Mouse (Mus musculus): ENCODE data around the gene Rad54l2.

Rad54l2 gene

GRCm38 (mm10) chr9:106754311-106754710, 34.7 kb downstream of the Rad54l2 start:
- no peak for DNase-seq (ENCODE audit: inconsistent age in 2 of 2, low spot score in 1 of 2)

GRCm38 (mm10) chr9:106752135-106752534, 36.9 kb downstream of the Rad54l2 start:
- no peak for DNase-seq (ENCODE audit: inconsistent age in 2 of 2, low spot score in 1 of 2)

GRCm38 (mm10) chr9:106739962-106740361, 49.0 kb downstream of the Rad54l2 start:
- DNase-seq (ENCODE audit: inconsistent age in 2 of 2, low spot score in 1 of 2) = peak; percentile 20 to 64

- DNase-seq (ENCODE audit: inconsistent age in 2 of 2, low spot score in 1 of 2) = peak in 1 of 2 experiments; percentile 70
These were observed 49.9 kb downstream of the Rad54l2 start for GRCm38 (mm10) chr9:106739056-106739455.

- DNase-seq (ENCODE audit: inconsistent age in 2 of 2, low spot score in 1 of 2) = no peak
These were observed 50.6 kb downstream of the Rad54l2 start for GRCm38 (mm10) chr9:106738199-106738985.

GRCm38 (mm10) chr9:106733690-106734089, 55.3 kb downstream of the Rad54l2 start:
- DNase-seq (ENCODE audit: inconsistent age in 2 of 2, low spot score in 1 of 2) = no peak

- DNase-seq (ENCODE audit: inconsistent age in 2 of 2, low spot score in 1 of 2) = no peak
These were observed 59.6 kb downstream of the Rad54l2 start for GRCm38 (mm10) chr9:106729416-106729815.

GRCm38 (mm10) chr9:106726891-106727290, 62.1 kb downstream of the Rad54l2 start:
- DNase-seq (ENCODE audit: inconsistent age in 2 of 2, low spot score in 1 of 2) = no peak

- DNase-seq (ENCODE audit: inconsistent age in 2 of 2, low spot score in 1 of 2) = peak in 1 of 2 experiments; percentile 59
These were observed 63.6 kb downstream of the Rad54l2 start for GRCm38 (mm10) chr9:106725435-106725834.

- DNase-seq (ENCODE audit: inconsistent age in 2 of 2, low spot score in 1 of 2) = peak; percentile 44 to 79
These were observed 64.1 kb downstream of the Rad54l2 start for GRCm38 (mm10) chr9:106724864-106725263.

- peak in 1 of 2 experiments; percentile 20 for DNase-seq (ENCODE audit: inconsistent age in 2 of 2, low spot score in 1 of 2)
These were observed 72.3 kb downstream of the Rad54l2 start for GRCm38 (mm10) chr9:106716729-106717128.

GRCm38 (mm10) chr9:106716232-106716631, 72.8 kb downstream of the Rad54l2 start:
- peak in 1 of 2 experiments; percentile 90 for DNase-seq (ENCODE audit: inconsistent age in 2 of 2, low spot score in 1 of 2)

- DNase-seq (ENCODE audit: inconsistent age in 2 of 2, low spot score in 1 of 2) = peak in 1 of 2 experiments; percentile 74
These were observed 76.5 kb downstream of the Rad54l2 start for GRCm38 (mm10) chr9:106712470-106712869.

- no peak for DNase-seq (ENCODE audit: inconsistent age in 2 of 2, low spot score in 1 of 2)
These were observed 96.0 kb downstream of the Rad54l2 start for GRCm38 (mm10) chr9:106692973-106693481.

GRCm38 (mm10) chr9:106688834-106689233, 100.2 kb downstream of the Rad54l2 start:
- DNase-seq (ENCODE audit: inconsistent age in 2 of 2, low spot score in 1 of 2) = no peak

GRCm38 (mm10) chr9:106686983-106687650, 101.9 kb downstream of the Rad54l2 start:
- DNase-seq (ENCODE audit: inconsistent age in 2 of 2, low spot score in 1 of 2) = peak; percentile 74 to 93

- DNase-seq (ENCODE audit: inconsistent age in 2 of 2, low spot score in 1 of 2) = peak; percentile 94 to 96
These were observed 103.5 kb downstream of the Rad54l2 start, which contains the start of gene Tex264 for GRCm38 (mm10) chr9:106685249-106686101. Tex264 (minus strand) TSS chr9:106685927.

GRCm38 (mm10) chr9:106684918-106685248, 104.1 kb downstream of the Rad54l2 start:
- no peak for DNase-seq (ENCODE audit: inconsistent age in 2 of 2, low spot score in 1 of 2)

GRCm38 (mm10) chr9:106684093-106684872, 104.7 kb downstream of the Rad54l2 start:
- no peak for DNase-seq (ENCODE audit: inconsistent age in 2 of 2, low spot score in 1 of 2)

- no peak for DNase-seq (ENCODE audit: inconsistent age in 2 of 2, low spot score in 1 of 2)
These were observed 108.0 kb downstream of the Rad54l2 start for GRCm38 (mm10) chr9:106681026-106681425.
